Mouse (Mus musculus): Measurements from ENCODE around the gene Sytl1. TPM values are rescaled to one million over a fixed set of nuclear protein-coding genes. Genes with fewer than 3 reads are reported as not detected.

Gene Sytl1
- polyA plus RNA-seq, 1 experiment from 2014 or later, result 0.16 TPM

- WGBS, result 94% methylated on average over 3 of the region's 3 CpGs
- H3K9me3 ChIP-seq (replicated peaks; ENCODE audit: control insufficient read depth, low read length, poor library complexity, severe bottlenecking), result no peaks in the 10 kb centered on the region
- H3K4me1 ChIP-seq (ENCODE audit: control insufficient read depth, insufficient read depth, low read length), result no peaks in the 10 kb centered on the region
- no peaks in the 10 kb centered on the region for H3K27me3 ChIP-seq (ENCODE audit: control insufficient read depth, insufficient read depth, low read depth, low read length)
- no peak for ATAC-seq
- H3K36me3 ChIP-seq (ENCODE audit: control insufficient read depth, insufficient read depth, low read length), result peaks cover 36% of the 10 kb centered on the region
- no peak overlapping the region for H3K4me2 ChIP-seq (ENCODE audit: low read length)
- no peak overlapping the region for H3K4me3 ChIP-seq (ENCODE audit: low read depth, low read length)
- H3K27ac ChIP-seq (ENCODE audit: low read length), result no peak overlapping the region
- no peak overlapping the region for H3K9ac ChIP-seq (ENCODE audit: low read depth, low read length)
Measured at GRCm38 (mm10) chr4:133269596-133269995, 6.7 kb upstream of the Sytl1 start.

DNA sequence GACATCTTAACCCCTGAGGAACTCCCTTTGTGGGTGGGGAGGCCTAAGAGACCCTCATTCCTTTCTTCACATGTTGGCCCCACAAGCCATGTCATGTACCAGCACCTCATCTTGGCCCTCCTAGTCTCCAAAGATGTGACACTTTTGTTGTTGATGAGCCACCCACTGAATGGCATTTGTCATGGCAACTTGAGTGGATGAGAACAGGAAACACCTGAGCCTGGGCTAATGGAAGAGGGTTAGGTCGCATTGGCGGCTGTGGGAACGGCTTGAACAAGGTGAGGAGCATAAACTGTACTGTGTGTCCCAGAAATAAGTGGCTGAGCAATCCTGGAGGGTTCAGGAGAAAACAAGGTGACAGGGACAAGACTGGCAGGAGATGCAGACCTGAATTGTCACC lies 6.0 kb upstream of the Sytl1 start:
- no peaks in the 10 kb centered on the region for H3K9me3 ChIP-seq (replicated peaks; ENCODE audit: control insufficient read depth, low read length, poor library complexity, severe bottlenecking)
- peaks cover 41% of the 10 kb centered on the region for H3K36me3 ChIP-seq (ENCODE audit: control insufficient read depth, insufficient read depth, low read length)
- no peak for ATAC-seq
- 99% methylated on average over 3 of the region's 3 CpGs for WGBS
- no peaks in the 10 kb centered on the region for H3K27me3 ChIP-seq (ENCODE audit: control insufficient read depth, insufficient read depth, low read depth, low read length)
- H3K4me2 ChIP-seq (ENCODE audit: low read length), result no peak overlapping the region
- no peaks in the 10 kb centered on the region for H3K4me1 ChIP-seq (ENCODE audit: control insufficient read depth, insufficient read depth, low read length)
- no peak overlapping the region for H3K9ac ChIP-seq (ENCODE audit: low read depth, low read length)
- H3K4me3 ChIP-seq (ENCODE audit: low read depth, low read length), result no peak overlapping the region
- H3K27ac ChIP-seq (ENCODE audit: low read length), result no peak overlapping the region

DNA sequence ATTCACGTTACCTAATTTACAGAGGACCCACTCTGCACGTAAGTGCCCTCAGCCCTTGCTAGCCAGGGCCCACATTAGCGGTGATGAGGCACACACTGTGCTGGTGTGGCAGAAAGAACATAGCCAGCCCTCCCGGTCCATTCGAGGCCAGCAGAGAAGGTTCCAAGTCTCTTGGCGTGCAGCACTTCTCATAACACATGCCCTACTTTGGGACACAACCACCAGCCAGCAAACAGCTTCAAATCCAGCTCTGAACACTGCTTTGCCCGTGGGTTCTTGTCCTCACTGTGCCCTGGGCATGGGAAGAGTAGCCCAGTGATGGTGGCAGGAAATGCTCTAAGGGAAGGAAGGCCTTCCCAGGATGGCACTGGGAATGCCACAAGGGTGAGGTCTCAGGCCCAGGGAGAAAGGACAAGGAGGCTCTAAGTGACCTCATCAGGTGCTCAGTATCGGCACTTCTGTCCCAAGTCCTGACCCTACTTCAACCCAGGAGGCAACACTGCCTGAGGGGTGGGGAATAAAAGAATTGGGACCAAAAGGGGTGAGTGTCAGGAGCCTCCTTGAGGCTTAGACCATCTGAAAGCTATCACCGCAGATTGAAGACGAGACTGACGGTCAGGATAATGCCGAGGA lies 3.5 kb upstream of the Sytl1 start:
- Histone ChIP-seq H3K27ac (ENCODE audit: low read length) (no peak overlapping the region), H3K27me3 (ENCODE audit: control insufficient read depth, insufficient read depth, low read depth, low read length) (no peaks in the 10 kb centered on the region), H3K9ac (ENCODE audit: low read depth, low read length) (no peak overlapping the region), H3K36me3 (ENCODE audit: control insufficient read depth, insufficient read depth, low read length) (peaks cover 45% of the 10 kb centered on the region), H3K4me3 (ENCODE audit: low read depth, low read length) (no peak overlapping the region), H3K9me3 (replicated peaks; ENCODE audit: control insufficient read depth, low read length, poor library complexity, severe bottlenecking) (no peaks in the 10 kb centered on the region), H3K4me1 (ENCODE audit: control insufficient read depth, insufficient read depth, low read length) (no peaks in the 10 kb centered on the region), H3K4me2 (ENCODE audit: low read length) (no peak overlapping the region)
- WGBS, result 95% methylated on average over 12 of the region's 12 CpGs
- no peak for ATAC-seq

DNA sequence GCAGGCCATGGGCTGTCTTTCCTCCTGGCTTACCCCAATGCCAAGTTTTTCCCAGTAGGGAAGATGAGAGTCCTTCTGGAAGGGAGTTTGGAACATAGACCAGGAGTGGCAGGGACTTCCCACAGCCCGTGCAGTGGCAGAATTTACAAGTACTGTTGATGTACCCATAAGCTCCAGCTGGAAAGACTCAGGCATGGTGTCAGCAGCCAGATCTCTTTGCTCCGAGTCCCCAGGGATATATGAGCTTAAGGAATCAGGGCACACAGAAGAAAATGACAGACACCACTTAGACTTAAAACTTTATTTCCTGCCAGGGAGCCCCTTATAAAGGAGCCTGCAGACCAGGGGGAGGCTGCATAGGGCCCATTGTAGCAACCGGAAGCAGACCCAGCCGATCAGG lies 2.8 kb upstream of the Sytl1 start:
- Histone ChIP-seq H3K27ac (ENCODE audit: low read length) (no peak overlapping the region), H3K4me1 (ENCODE audit: control insufficient read depth, insufficient read depth, low read length) (no peaks in the 10 kb centered on the region), H3K9ac (ENCODE audit: low read depth, low read length) (no peak overlapping the region), H3K4me3 (ENCODE audit: low read depth, low read length) (no peak overlapping the region), H3K4me2 (ENCODE audit: low read length) (no peak overlapping the region), H3K9me3 (replicated peaks; ENCODE audit: control insufficient read depth, low read length, poor library complexity, severe bottlenecking) (no peaks in the 10 kb centered on the region), H3K27me3 (ENCODE audit: control insufficient read depth, insufficient read depth, low read depth, low read length) (no peaks in the 10 kb centered on the region), H3K36me3 (ENCODE audit: control insufficient read depth, insufficient read depth, low read length) (peaks cover 45% of the 10 kb centered on the region)
- ATAC-seq, result no peak
- WGBS, result 94% methylated on average over 4 of the region's 4 CpGs

DNA sequence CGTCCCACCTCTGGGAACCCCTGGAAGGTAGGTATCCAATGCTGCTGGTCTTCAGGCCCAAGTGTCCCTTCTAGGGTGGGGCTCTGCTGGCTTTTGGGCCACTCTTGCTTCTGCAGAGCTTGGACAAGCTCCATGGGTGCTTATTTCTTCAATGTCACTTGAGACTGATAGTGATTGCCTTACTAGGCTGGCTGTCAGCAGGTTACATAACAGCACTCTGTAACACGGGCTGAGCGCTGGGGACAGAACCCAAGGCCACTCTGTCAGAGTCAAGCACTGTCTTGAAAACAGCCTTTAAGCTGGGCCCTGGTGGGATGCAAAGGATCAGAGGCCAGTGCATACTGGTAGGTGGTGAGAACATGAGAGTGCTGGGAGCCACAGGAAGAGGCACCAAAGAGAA lies 2.4 kb upstream of the Sytl1 start:
- no peaks in the 10 kb centered on the region for H3K9me3 ChIP-seq (replicated peaks; ENCODE audit: control insufficient read depth, low read length, poor library complexity, severe bottlenecking)
- H3K36me3 ChIP-seq (ENCODE audit: control insufficient read depth, insufficient read depth, low read length), result peaks cover 45% of the 10 kb centered on the region
- 99% methylated on average over 3 of the region's 3 CpGs for WGBS
- no peak overlapping the region for H3K4me2 ChIP-seq (ENCODE audit: low read length)
- H3K27me3 ChIP-seq (ENCODE audit: control insufficient read depth, insufficient read depth, low read depth, low read length), result no peaks in the 10 kb centered on the region
- no peaks in the 10 kb centered on the region for H3K4me1 ChIP-seq (ENCODE audit: control insufficient read depth, insufficient read depth, low read length)
- ATAC-seq, result no peak
- H3K27ac ChIP-seq (ENCODE audit: low read length), result no peak overlapping the region
- H3K9ac ChIP-seq (ENCODE audit: low read depth, low read length), result no peak overlapping the region
- no peak overlapping the region for H3K4me3 ChIP-seq (ENCODE audit: low read depth, low read length)

- H3K4me3 ChIP-seq (ENCODE audit: low read depth, low read length), result no peak overlapping the region
- H3K36me3 ChIP-seq (ENCODE audit: control insufficient read depth, insufficient read depth, low read length), result peaks cover 45% of the 10 kb centered on the region
- no peak overlapping the region for H3K27ac ChIP-seq (ENCODE audit: low read length)
- H3K4me1 ChIP-seq (ENCODE audit: control insufficient read depth, insufficient read depth, low read length), result no peaks in the 10 kb centered on the region
- 98% methylated on average over 2 of the region's 2 CpGs for WGBS
- no peaks in the 10 kb centered on the region for H3K9me3 ChIP-seq (replicated peaks; ENCODE audit: control insufficient read depth, low read length, poor library complexity, severe bottlenecking)
- no peaks in the 10 kb centered on the region for H3K27me3 ChIP-seq (ENCODE audit: control insufficient read depth, insufficient read depth, low read depth, low read length)
- no peak overlapping the region for H3K9ac ChIP-seq (ENCODE audit: low read depth, low read length)
- H3K4me2 ChIP-seq (ENCODE audit: low read length), result no peak overlapping the region
- ATAC-seq, result no peak
Measured at GRCm38 (mm10) chr4:133264559-133264958, 1.6 kb upstream of the Sytl1 start.

DNA sequence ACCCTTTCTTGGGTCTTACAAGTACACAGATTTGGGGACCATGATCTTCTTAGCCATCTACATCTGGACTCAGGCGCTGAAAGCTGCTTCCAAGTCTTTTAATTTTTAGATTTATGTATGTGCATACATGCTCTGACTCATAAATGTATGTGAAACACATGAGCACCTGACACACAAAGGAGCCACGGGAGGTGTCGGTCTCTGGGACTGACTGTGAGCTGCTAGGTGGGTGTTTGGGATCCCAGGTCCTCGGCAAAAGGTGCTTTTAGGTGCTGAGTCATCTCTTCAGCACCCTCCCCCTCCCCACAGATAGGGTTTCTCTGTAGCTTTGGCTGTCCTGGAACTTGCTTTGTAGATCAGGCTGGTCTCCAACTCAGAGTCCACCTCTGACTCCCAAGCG lies 843 bp upstream of the Sytl1 start:
- no peaks in the 10 kb centered on the region for H3K27me3 ChIP-seq (ENCODE audit: control insufficient read depth, insufficient read depth, low read depth, low read length)
- H3K9me3 ChIP-seq (replicated peaks; ENCODE audit: control insufficient read depth, low read length, poor library complexity, severe bottlenecking), result no peaks in the 10 kb centered on the region
- H3K4me1 ChIP-seq (ENCODE audit: control insufficient read depth, insufficient read depth, low read length), result no peaks in the 10 kb centered on the region
- peaks cover 45% of the 10 kb centered on the region for H3K36me3 ChIP-seq (ENCODE audit: control insufficient read depth, insufficient read depth, low read length)
- H3K27ac ChIP-seq (ENCODE audit: low read length), result no peak overlapping the region
- H3K9ac ChIP-seq (ENCODE audit: low read depth, low read length), result no peak overlapping the region
- H3K4me2 ChIP-seq (ENCODE audit: low read length), result no peak overlapping the region
- no peak for ATAC-seq
- WGBS, result 96% methylated on average over 5 of the region's 5 CpGs
- H3K4me3 ChIP-seq (ENCODE audit: low read depth, low read length), result no peak overlapping the region

GRCm38 (mm10) chr4:133262375-133262765 lies 543 bp downstream of the Sytl1 start:
- Histone ChIP-seq H3K4me3 (ENCODE audit: low read depth, low read length) (no peak overlapping the region), H3K27ac (ENCODE audit: low read length) (no peak overlapping the region), H3K4me1 (ENCODE audit: control insufficient read depth, insufficient read depth, low read length) (no peaks in the 10 kb centered on the region), H3K4me2 (ENCODE audit: low read length) (no peak overlapping the region), H3K9ac (ENCODE audit: low read depth, low read length) (no peak overlapping the region), H3K36me3 (ENCODE audit: control insufficient read depth, insufficient read depth, low read length) (peaks cover 35% of the 10 kb centered on the region), H3K9me3 (replicated peaks; ENCODE audit: control insufficient read depth, low read length, poor library complexity, severe bottlenecking) (no peaks in the 10 kb centered on the region), H3K27me3 (ENCODE audit: control insufficient read depth, insufficient read depth, low read depth, low read length) (no peaks in the 10 kb centered on the region)
- 75% methylated on average over 7 of the region's 7 CpGs for WGBS
- ATAC-seq, result no peak

DNA sequence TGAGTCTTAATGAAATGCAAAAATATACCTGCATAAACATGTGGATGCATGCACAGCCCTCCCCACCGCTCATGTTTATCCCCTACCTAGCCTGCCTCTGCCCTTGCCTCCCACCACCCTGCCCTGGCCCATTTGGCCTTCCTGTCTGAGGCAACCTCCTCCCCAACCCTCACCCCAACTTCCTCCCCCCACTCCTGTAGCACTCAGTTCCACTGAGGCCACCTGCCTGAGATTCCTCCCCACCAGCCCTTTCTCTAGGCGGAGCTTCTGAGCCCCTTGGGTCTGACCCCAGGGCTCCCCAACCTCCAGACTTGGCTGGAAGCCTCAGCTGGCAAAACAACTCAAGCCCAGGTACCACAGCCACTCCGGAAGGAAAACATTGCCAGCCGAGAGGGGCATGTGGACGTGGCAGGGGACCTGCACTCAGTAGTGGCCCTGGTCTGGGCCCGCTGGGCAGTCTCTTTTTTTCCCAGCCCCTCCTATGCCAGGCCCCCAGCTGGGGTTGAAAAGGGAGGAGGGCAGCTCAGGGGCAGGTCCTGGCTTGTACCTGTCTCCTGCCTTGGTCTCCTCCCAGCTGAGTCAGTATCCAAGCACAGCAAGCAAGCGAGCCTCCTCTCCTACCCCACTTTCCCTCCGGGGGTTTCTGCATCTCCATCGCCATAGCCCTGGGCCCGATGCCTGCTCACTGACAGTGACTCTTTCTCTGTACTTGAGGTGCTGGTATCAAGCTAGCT lies 1.1 kb downstream of the Sytl1 start:
- Histone ChIP-seq H3K4me1 (ENCODE audit: control insufficient read depth, insufficient read depth, low read length) (no peaks in the 10 kb centered on the region), H3K4me2 (ENCODE audit: low read length) (no peak overlapping the region), H3K9ac (ENCODE audit: low read depth, low read length) (no peak overlapping the region), H3K4me3 (ENCODE audit: low read depth, low read length) (no peak overlapping the region), H3K27me3 (ENCODE audit: control insufficient read depth, insufficient read depth, low read depth, low read length) (no peaks in the 10 kb centered on the region), H3K36me3 (ENCODE audit: control insufficient read depth, insufficient read depth, low read length) (peaks cover 31% of the 10 kb centered on the region), H3K9me3 (replicated peaks; ENCODE audit: control insufficient read depth, low read length, poor library complexity, severe bottlenecking) (no peaks in the 10 kb centered on the region), H3K27ac (ENCODE audit: low read length) (no peak overlapping the region)
- no peak for ATAC-seq
- WGBS, result 55% methylated on average over 10 of the region's 10 CpGs

All from midbrain, embryonic 16.5 days (tissue).